Mouse (Mus musculus): ENCODE data around the gene Olfr273.
"Not testable (repeated sequence)": the region's sequence is repeated elsewhere in the genome, so short reads cannot be mapped to it uniquely, and the experiment has no call there.

The Olfr273 gene

DNA sequence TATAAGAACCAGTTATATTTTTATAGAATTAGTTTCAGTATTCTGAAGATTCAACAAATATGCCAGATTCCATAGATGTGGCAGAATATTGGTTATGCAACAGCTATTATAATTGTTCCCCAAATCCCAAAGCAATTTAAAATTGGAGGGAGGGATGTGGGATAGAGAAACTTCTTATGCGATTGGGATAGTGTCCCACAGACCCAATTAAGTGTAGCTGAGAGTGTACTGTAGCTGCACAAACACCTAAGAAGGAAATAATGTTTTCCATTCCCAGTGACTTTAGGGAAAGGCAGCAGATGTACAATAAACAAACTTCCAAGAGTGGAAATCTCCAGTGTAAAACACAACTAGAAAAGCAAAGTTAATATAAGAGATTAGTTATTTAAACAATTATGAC, at the start of gene Olfr273:
Gene Olfr273 (minus strand): TSS at position 101 of the 400 bp plus-strand sequence.
- DNase-seq (ENCODE audit: extremely low spot score): no peak

DNA sequence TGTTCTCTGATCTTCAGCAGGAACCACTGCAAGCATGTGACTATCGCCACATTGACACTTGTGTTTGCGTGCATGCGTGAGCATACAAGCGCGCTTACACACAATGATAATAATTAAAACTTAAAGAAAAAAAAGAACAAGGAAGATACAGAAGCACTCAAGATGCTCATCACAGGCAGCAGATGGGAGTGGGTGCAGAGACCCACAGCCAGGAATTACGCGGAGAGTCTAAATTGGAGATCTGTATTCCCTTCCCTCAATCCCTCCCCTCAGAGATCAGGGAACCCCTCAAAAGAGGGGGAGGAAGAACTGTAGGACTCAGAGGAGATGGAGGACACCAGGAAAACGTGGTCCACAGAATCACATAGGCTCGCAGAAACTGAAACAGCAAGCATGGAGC, 5.1 kb upstream of the Olfr273 start:
- no peak for DNase-seq (ENCODE audit: extremely low spot score)

DNA sequence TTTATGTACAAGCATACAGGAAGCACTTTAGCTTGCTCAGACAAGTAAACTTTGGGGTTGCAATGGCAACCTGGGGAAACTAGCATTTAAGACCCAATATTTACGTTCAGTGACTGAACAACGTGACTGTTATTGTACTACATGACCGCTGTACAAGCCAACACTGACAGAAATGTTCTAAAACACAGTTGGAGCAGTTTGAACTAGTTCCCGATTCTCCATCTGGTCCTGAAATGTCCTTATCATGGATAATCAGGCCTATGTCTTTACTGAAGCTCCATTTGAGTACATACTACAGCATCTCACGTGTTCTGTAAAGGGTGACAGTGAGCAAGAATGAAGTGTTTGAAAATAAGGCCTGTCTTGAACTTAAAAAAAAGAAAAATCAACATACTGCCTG, 9.4 kb downstream of the Olfr273 start:
- no peak for DNase-seq (ENCODE audit: extremely low spot score)

DNA sequence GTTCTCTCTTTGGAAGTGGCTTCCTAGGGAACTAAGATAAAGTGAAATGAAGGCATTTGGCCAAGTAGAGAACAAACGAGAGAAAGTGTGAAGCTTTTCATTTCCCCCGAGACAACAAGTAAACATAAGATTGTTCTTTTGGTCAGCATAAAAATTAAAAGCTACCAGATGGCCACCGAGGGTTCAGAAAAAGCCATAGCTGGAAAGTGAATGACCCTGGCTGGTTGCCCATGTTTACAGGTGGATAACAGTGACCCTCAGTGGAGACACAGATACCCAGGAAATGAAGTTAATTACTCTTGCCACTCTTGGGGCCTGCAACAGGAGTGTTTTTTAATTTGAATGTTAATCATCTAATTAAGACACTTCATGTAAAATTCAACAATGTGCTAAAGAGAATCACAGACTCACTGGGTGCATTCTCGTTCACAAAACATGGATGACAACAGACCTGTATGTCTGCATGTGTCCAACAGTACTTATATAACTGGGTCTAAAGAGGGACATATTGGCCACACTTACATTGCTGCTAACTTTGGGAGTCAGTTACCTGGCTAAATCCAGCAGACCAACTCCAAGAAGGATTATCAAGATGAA, 9.9 kb downstream of the Olfr273 start:
- DNase-seq (ENCODE audit: extremely low spot score): no peak

DNA sequence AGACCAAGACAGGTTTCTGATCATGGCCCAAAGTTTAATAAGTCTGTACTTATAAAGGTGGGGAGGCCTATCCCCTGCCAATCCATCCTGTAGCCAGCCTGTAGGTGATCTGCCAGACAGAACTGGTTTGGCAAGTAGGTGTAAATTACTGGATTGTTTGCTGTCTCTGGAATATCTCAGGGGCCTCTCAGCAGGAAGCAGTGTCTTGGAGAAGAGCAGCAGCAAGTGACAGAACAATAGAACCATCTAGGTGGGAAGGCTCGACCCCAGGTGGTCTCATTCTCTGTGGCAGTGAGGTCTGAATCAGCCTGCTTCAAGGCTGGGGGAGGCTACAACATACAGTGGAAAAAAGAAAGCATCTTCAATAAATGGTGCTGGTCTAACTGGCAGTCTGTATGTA, 13.6 kb downstream of the Olfr273 start:
- not testable (repeated sequence) for DNase-seq (ENCODE audit: extremely low spot score)

DNA sequence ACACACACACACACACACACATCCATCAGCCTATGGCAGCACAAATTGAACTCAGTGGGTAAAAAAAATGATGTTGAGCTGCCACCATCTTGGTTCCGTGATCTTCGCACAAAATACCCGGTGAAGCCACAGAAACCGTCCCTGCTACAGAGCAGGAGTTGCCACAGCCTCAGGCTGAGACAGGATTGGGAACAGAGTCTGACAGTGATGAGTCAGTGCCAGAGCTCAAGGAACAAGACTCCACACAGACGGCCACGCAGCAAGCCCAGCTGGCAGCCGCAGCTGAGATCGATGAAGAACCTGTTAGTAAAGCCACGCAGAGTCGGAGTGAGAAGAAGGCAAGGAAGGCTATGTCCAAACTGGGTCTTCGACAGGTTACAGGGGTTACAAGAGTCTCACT, 37.7 kb downstream of the Olfr273 start:
- no peak for DNase-seq (ENCODE audit: extremely low spot score)

DNA sequence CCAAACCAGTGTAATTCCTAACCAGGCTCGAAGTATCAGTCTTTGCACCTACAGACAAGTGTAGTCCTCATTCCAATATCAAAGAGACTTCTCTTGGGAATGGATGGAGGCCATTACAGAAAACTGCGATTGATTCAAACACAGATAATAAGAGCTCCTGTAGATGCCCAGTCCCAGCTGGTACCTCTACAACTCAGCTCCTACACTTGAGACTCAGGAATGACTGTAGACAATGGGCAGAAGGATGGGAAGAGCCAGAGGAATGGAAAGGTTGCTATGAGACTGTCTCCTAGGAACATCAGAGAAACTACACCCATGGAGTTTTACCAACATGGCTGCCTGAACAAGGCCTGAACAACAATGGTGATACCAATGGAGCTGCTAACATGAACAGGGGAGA, 44.7 kb downstream of the Olfr273 start, which contains the start of gene Olfr275:
Gene Olfr275 (plus strand): TSS at position 301 of the 400 bp plus-strand sequence.
- DNase-seq (ENCODE audit: extremely low spot score): no peak

DNA sequence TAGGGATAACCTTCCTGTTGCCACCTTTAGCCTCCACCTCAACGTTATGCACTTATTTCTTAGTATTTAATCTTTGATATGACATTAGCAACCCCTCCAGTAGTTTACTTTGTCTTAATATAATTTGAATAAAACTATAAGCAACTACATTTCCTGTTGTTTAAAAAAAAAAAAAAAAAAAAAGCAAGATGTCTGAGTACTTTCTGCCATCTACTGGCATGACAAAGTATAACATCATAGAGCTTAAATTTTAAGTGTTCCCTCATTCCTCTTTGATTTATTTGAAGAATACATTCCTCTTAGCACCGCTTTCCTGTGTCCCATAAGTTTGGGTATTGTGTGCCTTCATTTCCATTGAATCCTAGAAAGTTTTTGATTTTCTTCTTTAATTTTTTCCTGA, 47.2 kb downstream of the Olfr273 start:
- no peak for DNase-seq (ENCODE audit: extremely low spot score)
